Mouse (Mus musculus) adrenal gland, postnatal 36 days (tissue): ENCODE data around the gene Smyd3. TPM values are rescaled to one million over a fixed set of nuclear protein-coding genes. Genes with fewer than 3 reads are reported as not detected.
"Not testable (repeated sequence)": the region's sequence is repeated elsewhere in the genome, so short reads cannot be mapped to it uniquely, and the experiment has no call there.

Source experiments
- DNase-seq, 2 experiments: peaks; one replicate each; pipeline ENCODE4 v3.0.0; 2021; ENCODE audit warnings: mixed read lengths in 1 of 2
- total RNA-seq, 2 experiments: library from RNA; stranded (reverse); gene quantifications; 2 replicates each; pipeline ENCODE4 v1.2.3; 2021

The Smyd3 gene
- total RNA-seq, 2 experiments from 2014 or later = 5.1 to 7.7 TPM

DNA sequence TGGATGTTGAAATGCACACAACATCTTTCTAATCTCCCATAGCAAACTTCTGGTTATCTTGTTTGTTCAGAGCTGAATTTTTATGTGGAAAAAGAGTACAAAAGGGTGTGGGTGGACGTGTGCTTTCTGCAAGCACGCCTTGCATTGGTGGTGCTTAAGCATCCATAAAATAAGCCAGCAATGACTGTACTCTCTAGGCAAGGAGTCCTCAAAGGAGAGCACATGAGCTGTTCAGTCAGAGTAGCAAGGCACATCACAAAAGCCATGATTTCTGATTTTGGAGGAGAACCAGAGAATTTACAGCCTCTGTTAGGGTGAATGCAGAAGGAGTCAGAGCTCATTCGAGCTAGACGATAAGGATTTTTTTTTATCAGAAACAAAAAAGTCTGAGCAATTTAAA is 343.6 kb downstream of the Smyd3 start:
- no peak for DNase-seq

DNA sequence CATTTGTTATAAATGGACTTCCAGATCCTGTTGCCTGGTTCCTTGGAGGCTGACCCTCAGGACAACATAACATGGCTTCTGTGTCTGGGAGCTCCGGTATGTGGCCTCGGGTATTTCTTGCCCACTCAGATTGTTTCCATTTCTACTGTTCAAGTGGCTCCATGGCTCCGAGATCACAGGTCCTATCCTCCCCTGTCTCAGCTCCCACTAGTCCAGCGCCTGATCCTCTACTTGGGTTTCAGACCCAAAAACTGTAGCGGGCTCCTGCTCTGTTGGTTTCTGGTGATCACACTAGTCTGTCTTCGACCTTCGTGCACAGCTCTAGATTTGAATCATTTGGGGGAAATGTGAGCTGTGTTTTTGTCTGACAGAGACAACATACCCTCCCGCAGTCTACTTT is 347.3 kb downstream of the Smyd3 start:
- DNase-seq = no peak

DNA sequence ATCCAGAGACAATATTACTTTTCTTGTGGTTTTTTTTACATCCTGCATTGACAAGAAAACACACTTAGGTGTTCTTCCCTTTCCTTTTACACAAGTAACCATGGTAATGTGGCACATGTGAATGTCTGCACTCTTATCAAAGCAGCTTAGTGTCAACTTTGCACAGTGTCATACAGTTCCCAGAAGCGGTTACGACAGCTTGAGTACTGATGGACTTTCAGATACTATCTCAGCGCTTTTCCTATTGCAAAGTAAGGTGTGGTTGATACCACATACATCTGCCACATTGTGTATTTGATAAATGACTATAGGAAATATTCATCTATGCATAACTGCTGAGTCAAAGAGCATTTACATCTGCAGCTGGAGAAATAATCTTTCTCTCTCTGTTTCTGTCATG is 348.1 kb downstream of the Smyd3 start:
- no peak for DNase-seq

DNA sequence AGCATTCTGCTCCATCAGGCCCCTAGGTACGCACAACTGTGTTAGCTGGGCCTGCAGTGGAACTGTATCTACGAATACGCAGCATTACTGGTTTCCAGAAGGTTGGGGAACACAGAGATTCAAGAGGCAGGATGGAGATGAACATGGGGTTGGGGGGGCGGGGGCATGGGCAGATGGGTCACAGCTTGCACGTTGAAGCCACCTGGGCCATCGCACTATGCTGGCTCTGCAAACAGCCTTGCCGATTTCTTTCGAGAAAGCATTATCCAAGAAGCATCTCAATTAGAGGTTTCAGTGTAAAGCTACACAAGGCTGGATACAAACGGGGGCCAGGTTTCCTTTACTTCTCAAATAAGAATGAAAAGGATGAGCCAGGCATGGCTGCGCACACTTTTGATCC is 348.7 kb downstream of the Smyd3 start:
- no peak for DNase-seq

DNA sequence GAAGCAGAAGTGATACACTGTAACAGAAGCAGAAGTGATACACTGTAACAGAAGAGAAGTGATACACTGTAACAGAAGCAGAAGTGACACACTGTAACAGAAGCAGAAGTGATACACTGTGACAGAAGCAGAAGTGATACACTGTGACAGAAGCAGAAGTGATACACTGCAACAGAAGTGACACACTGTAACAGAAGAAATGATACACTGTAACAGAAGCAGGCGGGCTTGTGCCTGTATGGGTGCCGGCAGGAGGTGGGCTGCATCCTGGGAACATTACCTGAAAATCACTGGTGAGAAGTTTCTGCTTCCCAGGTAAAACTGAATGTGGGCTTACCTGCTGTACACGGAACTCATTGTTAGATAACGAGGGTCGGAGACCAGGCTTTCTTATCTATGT is 353.6 kb downstream of the Smyd3 start:
- DNase-seq = not testable (repeated sequence)

DNA sequence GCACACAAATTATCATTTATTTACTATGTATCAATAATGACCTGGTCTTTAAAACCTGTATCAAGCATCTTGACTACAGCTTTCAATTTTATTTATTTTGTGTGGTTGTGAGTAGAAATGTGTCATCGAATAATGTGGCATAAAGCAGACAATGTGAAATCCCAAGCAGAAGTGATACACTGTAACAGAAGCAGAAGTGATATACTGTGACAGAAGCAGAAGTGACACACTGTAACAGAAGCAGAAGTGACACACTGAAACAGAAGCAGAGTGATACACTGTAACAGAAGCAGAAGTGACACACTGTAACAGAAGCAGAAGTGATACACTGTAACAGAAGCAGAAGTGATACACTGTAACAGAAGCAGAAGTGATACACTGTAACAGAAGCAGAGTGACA is 355.1 kb downstream of the Smyd3 start:
- DNase-seq = not testable (repeated sequence)

DNA sequence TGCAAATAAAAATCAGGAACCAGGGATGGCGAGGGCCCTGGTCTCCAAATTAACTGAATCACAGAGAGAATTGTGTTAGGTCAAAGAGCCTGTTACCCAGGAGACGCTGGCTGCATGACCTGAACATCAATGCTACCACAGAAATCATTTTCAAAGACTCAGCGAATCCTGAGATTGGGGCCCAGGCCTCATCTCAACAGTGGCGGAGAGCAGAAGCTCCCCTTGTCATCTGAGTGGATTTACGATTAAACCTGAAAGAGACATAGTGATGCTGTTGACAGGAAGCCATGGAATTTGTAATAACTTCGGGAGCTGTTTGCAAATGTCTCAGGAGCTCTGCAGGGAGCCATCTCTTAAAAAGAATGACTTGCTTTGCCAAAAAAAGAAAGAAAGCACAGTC is 355.9 kb downstream of the Smyd3 start:
- no peak for DNase-seq

DNA sequence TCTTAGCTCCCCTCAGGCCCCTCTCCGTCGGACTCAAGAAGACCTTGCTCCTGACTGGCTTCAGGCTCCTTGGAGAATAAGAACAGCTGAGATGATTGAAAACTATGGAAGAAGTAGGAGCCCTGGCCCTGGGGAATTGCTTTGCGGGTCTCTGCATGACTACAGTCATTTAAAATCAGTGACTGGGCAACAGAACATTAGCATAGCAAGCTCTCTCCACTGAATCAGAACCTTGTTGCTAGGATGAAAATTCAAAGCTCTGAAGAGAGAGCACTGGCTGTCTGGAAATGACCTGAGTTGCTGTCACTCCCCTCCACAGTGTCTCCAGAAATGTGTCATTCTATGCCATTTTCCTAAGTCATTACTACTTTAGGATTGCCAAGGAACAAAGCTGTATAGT is 357.1 kb downstream of the Smyd3 start:
- DNase-seq = no peak

DNA sequence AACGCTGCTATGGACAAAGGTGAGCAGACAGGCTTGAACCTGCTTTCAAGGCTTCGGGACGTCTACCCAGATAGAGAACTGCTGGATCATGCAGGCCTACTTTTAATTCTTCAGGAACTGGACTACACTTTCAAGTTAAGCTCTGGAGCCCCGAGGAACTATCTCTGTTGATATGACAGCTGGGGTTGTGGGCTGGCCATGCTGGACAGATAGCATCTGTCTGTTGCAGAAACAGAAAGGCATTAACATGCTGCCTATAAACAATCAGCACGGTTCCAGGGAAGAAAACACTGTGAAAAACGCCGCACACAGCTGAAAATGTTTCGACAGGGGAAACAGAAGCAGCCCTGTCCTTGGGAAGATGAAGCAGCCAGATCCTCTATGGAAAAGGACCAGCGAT is 365.5 kb downstream of the Smyd3 start:
- no peak for DNase-seq

DNA sequence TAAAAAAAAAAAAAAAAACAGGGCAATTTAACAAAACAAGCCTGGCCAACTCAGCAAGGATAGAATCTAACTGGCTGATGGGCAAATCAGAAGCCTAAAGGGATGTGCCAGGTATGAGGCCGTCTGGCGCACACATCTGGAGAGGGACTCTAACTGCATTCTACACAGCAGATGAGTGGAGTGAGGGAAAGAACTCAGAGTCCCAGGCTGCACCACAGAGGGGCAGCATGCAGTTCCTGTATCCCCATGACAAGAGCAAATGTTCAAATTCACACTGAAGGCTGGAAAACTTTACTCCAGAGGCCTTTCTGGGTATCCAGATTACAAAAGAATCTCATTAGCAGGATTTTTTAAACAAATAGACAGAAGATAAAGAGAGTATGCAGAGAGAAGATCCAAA is 366.6 kb downstream of the Smyd3 start:
- DNase-seq = no peak

DNA sequence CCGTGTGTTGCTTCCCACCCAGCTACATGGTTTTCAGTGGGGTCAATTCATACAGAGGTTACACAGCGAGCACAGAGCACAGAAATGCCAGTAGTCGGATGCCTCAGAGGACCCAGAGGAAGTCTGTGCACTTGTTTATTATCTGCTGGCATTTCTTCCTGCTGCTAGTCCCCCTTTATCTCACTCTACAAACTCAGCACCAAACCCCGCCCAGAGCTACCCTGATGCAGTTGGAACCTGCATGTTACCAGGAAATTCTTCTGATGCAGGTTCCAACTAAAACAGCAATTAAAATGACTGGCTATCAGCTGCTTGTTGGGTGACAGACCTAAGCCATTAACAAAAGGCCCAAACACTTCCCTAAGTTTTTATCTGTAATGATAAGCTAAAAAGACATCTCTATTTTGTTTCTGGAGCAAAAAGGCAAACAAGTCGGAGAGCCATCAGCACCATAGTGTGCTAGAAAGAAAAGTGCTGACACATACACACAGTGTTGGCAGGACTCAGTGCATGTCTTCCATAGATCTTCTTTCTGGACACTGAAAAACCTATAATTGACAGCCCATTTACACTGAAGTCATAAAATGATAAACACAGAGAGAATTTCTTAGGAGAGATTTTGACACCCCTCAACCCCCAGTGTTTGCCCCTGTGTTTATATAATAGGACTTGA is 368.2 kb downstream of the Smyd3 start:
- DNase-seq = no peak

DNA sequence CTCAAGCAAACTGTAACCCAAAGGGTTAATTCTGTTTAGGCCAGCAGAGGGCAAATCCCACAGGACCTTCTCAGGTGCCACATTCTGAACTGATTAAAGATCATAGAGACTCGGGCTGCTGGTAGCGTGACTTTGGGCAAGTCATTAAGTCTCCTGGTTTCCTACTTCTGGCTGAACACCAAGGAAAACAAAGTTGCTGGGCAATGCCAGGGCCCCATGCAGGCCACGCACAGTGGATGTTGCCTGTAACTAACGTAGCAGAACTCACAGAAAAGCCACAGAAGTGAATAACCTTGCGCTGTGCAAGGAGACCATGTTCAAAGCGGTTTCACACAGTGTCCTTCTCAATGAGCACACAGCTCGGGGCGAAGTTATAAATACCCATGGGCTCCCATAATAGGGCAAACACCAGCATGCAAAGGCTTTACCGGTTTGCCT is 371.1 kb downstream of the Smyd3 start:
- peak; percentile 23 to 45 for DNase-seq

DNA sequence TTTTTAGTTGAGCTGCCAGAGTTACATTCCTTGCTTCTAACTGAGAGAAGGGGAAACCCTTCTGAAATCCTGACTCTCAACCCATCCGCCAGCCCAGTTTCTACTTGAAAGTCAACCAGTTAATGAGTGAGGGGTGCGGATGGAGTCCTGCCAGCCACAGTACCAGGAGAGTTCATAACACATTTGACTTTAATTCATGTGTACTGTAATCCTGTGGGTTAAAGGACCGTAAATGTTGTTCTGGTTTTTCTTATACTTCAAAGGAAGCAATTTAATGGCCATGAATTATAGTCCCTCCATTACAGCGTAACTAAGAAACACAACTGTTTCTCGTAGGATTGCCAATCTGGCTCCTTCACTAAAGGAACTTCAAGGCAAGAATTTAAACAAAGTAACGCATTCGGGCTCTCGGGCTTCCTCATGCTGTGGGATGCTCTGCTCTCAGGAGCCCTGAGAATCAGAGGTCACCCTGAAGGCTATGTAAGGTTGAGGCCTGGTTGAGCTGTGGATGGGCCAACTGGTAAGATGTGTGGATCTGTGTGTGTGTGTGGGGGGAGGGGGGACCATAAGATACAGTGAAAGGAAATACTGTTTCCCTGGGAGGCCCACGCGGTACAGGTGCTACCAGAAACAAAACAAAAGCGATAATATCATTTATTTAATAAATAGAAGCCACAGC is 374.5 kb downstream of the Smyd3 start:
- DNase-seq = no peak

DNA sequence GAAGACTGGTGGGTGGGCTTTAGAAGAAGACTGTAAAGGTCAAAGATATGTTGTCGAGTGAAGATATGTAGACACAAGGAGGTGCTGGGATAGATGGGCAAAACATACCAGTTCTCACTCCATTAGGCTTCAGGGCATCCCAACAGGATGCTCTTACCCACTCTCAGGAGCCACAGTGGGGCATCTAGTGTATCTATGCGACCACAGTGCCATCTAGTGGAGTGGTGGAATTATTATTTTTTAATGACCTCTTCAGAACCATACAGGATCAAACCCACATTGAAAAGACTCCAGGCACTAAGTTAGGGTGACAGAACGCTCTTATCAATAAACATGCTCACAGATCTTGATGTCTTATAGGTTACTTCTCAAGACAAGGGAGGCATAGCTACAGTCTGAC is 375.7 kb downstream of the Smyd3 start:
- peak; percentile 41 to 64 for DNase-seq

DNA sequence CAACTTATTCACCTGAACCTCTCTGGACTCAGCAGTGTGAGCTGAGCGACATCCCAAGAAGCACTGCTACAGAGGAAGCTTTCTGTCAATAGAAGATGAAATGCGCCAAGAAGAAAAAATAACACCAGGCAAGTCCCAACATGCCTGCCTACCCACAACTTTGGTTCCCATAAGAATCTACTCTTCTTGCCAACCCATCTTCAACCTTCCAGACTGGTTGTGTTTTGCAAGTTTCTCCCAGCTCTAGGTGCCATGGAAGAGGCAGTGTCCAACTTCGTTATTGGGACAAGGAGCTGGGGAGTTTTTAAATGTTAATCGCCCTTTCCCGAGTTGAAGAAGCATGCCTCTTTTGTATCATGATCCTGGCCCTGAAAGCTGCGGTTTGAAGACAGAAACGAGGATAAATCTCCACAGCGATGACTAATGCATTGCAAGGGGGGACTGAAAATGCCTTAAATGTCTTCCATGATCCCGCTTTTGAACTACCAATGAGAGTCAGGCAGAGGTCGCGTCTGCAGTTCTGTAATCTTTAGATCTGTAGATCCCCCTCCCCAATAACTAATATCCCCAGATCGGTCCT is 376.7 kb downstream of the Smyd3 start:
- peak; percentile 5 to 30 for DNase-seq

DNA sequence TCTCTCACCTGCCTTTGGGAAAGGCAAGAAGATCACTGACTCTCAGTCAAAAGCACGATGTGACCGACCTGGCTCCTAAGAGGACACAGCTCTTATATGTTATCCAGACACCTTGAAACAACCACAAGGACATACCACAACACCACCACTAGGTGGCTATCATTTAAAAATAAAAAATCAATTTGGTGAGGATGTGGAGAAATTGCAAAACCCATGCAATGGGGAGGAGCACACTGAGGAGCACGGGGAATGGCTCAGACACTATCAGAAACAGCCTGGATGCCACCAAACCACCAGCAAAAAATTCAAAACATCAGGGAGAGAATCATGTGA is 380.7 kb downstream of the Smyd3 start:
- no peak for DNase-seq

DNA sequence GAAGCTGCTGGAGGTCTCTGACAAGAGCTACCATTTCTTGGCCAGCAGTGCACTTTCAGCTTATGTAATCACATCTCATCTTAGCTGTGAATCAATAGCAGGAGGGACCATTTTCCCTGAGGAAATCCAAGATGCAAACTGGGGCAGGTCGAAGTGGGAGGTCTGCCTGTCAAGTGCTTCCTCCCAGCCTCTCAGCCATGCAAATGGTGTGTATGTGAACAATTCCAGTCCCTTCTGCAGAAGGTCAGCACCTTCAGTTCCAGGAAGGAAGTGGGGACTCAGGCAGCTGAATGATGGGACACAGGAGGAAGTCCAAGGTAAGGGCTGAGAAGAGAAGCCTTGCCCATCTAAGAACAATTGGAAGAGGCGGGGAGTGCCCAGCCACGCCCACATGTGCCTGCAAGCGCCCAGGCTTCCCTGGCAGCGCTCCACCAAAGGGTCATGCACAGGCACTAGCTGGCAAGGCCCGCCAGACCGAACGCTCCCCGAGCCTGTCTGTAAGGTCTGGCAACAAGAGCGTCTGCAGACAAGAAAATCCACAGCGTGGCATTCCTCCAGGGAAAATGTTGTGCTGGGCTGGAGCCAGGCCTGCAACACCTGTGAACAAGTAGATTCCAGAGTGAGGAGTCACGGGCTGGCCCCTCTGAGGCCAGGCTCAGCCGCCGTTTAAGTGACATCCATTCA is 381.2 kb downstream of the Smyd3 start:
- peak; percentile 58 to 73 for DNase-seq

DNA sequence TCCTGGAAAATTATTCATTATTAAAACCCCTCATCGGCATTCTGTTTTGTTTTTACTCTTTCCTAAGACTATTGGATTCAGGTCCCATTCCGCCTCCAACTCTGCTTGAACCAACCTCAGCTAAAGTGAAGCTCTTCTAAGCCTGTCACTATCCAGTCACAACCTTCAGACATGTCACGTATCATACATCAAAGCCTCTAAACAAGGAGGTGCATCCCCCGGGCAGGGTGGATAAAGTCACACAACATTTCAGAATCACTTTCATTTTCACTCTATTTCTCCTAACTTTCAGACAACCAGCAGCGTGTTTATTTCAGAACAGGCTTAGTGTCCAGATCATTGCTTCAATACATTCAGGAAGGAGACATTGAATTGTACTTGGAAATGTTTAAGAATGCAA is 387.8 kb downstream of the Smyd3 start:
- no peak for DNase-seq

DNA sequence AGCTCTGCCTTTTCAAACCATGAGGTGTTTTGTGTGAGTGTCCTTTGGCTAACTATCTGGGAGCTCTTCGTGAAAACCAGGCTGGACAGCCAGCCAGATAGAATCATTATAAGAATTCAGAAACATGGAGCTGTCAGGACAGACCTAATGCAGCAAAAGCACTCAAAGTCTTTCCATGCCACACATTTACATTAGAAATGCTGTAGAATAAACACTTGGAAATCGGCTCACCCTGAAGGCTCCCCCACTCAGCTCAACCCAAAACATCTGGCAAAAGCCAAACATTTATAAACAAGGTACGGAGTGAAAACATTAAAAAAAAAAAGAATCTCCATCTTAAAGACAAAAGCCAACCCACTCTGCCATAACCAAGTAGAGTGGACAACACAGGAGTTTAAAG is 391.6 kb downstream of the Smyd3 start:
- no peak for DNase-seq

DNA sequence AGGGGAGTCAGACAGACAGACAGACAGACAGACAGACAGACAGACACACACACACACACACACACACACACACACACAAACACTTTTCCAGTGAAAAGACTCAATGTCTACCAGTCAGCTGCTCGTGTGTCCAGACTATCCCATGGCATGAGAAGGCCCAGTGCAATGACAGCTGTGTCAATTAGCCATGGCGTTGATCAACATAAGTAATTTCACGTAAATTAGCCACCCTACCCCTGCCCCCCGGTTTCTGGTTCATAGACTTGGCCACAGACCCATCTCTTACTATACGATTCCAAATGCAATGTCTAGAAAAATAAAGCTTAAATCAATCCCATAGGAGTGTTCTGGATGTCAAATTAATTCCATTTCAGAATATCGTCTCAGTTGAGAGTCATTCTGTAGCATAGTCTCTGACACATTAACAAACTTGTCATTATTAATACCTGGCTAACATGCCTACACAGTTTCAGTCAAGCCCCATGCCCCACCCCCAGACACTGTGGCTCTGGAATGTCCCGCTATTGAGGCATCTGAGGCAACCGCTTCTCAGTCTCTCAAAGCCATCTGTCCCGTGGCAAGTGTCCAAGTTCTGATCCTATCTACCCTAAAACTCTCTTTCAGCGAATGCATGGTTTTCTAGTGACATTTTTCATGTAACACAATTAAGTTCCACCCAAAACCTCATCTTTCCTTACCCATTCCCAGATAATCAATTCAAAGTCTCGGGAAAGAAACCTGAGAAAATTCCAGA is 395.2 kb downstream of the Smyd3 start:
- DNase-seq = no peak

DNA sequence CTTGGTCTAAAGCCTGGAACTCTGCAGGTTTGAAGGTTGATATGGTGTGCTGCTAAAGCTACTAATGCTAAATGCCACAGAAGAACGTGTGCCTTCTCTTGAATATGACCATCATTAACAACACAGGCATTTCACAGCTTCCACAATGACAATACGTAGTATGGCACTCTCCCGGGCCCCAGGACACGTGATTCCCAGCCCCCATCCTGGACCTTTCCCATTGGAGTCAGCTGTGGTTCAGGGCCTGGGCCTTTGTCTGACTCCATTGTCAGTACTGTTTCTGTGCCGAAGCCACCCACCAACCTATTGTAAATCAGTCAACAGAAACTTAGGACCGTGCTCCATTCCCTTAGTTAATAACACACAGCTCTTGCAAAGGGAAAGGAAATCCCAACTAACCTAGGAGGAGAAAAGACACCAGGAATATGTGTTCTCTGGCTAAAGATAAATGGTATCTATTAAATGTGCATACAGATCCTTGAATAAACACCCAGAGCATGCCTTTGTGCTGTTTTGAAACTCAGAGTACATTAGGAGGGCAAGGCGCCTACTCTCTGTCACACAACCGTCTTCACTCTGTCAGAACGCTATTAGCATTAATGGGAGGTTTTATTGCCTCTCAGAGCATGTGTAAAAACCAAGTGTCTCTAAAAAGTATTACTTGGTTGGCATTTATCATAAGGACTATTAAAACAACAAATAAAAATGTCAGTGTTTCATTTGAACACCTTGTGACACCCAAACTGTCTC is 397.4 kb downstream of the Smyd3 start:
- DNase-seq = no peak

DNA sequence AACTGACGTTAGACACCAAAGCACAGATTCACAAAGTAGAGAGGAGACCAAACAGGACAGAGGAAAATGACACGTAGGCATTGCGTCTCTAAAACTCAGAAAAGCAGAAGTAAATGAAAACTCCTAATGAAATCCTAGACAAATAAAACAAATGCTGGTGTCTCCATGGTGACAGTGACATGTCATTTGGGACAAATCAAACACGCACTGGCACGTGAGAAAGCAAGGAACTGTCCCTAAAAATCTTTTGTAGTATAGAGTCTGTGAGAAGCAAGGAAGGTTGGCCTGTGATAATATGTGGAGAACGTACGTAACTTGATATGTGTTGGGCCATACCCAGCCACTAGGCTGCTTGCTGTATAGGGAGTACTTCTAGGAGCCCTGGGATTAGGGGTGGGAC is 399.2 kb downstream of the Smyd3 start:
- DNase-seq = no peak
